Mouse (Mus musculus): Measurements from ENCODE around the gene Ccdc85c. TPM values are rescaled to one million over a fixed set of nuclear protein-coding genes. Genes with fewer than 3 reads are reported as not detected.

The Ccdc85c gene
- polyA plus RNA-seq, 1 experiment from 2014 or later = 14.5 TPM

DNA sequence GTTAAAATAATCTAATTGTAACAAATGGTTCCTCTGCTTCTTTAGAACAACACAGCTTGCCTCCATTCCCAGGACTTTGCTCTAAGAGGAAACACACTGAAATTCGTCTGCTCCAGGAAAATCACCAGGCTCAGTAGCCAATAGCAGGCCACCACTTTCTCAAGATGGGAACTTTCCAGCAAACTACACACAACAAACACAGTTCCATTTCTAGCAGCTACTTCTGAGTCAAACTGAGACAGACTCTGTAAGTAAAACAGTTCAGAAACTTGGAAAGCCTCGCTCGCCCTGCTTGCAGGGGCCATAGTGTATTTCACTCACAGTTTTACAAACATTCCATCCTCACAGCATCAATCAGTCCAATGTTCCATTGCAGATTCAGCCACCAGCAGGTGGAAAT lies 98.9 kb downstream of the Ccdc85c start:
- H3K36me3 ChIP-seq = no peaks in the 10 kb centered on the region
- H3K27me3 ChIP-seq (replicated peaks) = no peaks in the 10 kb centered on the region
- no peak for ATAC-seq (ENCODE audit: low FRiP score, low read depth)
- peaks cover 32% of the 10 kb centered on the region for H3K4me1 ChIP-seq
- no peak overlapping the region for H3K9ac ChIP-seq
- no peak overlapping the region for H3K4me2 ChIP-seq (replicated peaks)
- no peaks in the 10 kb centered on the region for H3K9me3 ChIP-seq
- no peak overlapping the region for H3K4me3 ChIP-seq
- WGBS = 76% methylated on average over 3 of the region's 3 CpGs
- H3K27ac ChIP-seq = no peak overlapping the region

GRCm38 (mm10) chr12:108174606-108175505 lies 100.4 kb downstream of the Ccdc85c start:
- Histone ChIP-seq H3K4me3 (no peak overlapping the region), H3K9me3 (no peaks in the 10 kb centered on the region), H3K27ac (no peak overlapping the region), H3K27me3 (replicated peaks) (no peaks in the 10 kb centered on the region), H3K9ac (no peak overlapping the region), H3K36me3 (no peaks in the 10 kb centered on the region), H3K4me2 (replicated peaks) (no peak overlapping the region), H3K4me1 (peaks cover 30% of the 10 kb centered on the region)
- 74% methylated on average over 8 of the region's 8 CpGs for WGBS
- no peak for ATAC-seq (ENCODE audit: low FRiP score, low read depth)

- 58% methylated on average over 4 of the region's 4 CpGs for WGBS
- Histone ChIP-seq H3K4me1 (peaks cover 21% of the 10 kb centered on the region), H3K9me3 (no peaks in the 10 kb centered on the region), H3K9ac (no peak overlapping the region), H3K4me3 (no peak overlapping the region), H3K36me3 (no peaks in the 10 kb centered on the region), H3K4me2 (replicated peaks) (no peak overlapping the region), H3K27ac (no peak overlapping the region), H3K27me3 (replicated peaks) (no peaks in the 10 kb centered on the region)
- ATAC-seq (ENCODE audit: low FRiP score, low read depth) = no peak
Observed at GRCm38 (mm10) chr12:108172639-108173038, 102.6 kb downstream of the Ccdc85c start.

DNA sequence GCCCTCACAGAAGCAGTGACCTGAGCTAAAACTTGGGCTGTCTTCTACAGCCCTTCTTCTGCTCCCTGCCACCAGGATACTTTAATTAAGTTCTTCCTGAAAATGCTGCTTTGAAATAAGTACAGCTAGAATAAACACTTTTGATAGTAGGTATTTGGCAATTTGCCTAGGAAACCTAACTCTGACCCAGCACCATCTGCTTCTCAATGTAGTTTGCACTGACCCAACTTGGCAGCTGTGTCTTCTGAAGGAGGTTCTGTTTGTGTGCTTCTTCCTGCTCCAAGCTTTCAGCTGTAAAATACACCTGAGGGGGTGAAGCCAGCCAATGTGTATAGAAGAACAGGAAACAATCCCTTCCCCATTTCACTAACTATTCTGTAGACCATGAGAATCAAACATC lies 103.9 kb downstream of the Ccdc85c start:
- Histone ChIP-seq H3K4me3 (no peak overlapping the region), H3K9me3 (no peaks in the 10 kb centered on the region), H3K4me1 (0 out of 2 replicates have a peak, but pooled peaks cover 8% of the 10 kb centered on the region), H3K4me2 (replicated peaks) (no peak overlapping the region), H3K27ac (no peak overlapping the region), H3K36me3 (no peaks in the 10 kb centered on the region), H3K9ac (no peak overlapping the region), H3K27me3 (replicated peaks) (no peaks in the 10 kb centered on the region)
- no peak for ATAC-seq (ENCODE audit: low FRiP score, low read depth)

GRCm38 (mm10) chr12:108170467-108170866 lies 104.8 kb downstream of the Ccdc85c start:
- Histone ChIP-seq H3K4me3 (no peak overlapping the region), H3K9ac (no peak overlapping the region), H3K9me3 (no peaks in the 10 kb centered on the region), H3K4me2 (replicated peaks) (no peak overlapping the region), H3K4me1 (peaks cover 5% of the 10 kb centered on the region; the same call in 1 of the 2 replicates), H3K27ac (no peak overlapping the region), H3K27me3 (replicated peaks) (no peaks in the 10 kb centered on the region), H3K36me3 (no peaks in the 10 kb centered on the region)
- 91% methylated on average over 3 of the region's 3 CpGs for WGBS
- no peak for ATAC-seq (ENCODE audit: low FRiP score, low read depth)

- Histone ChIP-seq H3K9ac (no peak overlapping the region), H3K4me1 (peaks cover 5% of the 10 kb centered on the region; the same call in 1 of the 2 replicates), H3K27me3 (replicated peaks) (no peaks in the 10 kb centered on the region), H3K4me3 (no peak overlapping the region), H3K27ac (no peak overlapping the region), H3K4me2 (replicated peaks) (no peak overlapping the region), H3K9me3 (no peaks in the 10 kb centered on the region), H3K36me3 (peaks cover 3% of the 10 kb centered on the region; the same call in 1 of the 2 replicates)
- no peak for ATAC-seq (ENCODE audit: low FRiP score, low read depth)
- WGBS = 83% methylated on average over 3 of the region's 3 CpGs
Observed at GRCm38 (mm10) chr12:108168909-108169308, 106.3 kb downstream of the Ccdc85c start.

DNA sequence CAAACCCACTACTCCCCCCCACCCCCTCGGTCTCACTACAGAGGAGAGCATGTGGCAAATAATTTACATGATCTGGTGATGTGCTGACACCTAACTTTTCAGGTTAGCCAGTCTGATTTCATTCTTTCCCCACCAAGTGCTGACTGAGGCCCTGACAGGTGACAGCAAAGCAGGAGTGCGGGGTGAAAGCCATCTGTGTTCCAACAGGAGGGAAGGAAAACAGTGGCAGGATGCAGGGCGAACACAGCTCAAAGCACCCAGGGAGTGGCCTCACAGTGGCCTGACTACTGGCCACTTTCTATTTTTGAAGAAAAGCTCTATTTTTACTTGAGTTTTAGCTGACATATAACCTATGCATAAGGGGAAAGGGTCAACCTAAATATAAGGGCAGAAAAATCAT lies 111.5 kb downstream of the Ccdc85c start:
- Histone ChIP-seq H3K27ac (no peak overlapping the region), H3K9ac (no peak overlapping the region), H3K4me2 (replicated peaks) (no peak overlapping the region), H3K4me3 (no peak overlapping the region), H3K36me3 (peaks cover 20% of the 10 kb centered on the region), H3K27me3 (replicated peaks) (no peaks in the 10 kb centered on the region), H3K9me3 (no peaks in the 10 kb centered on the region), H3K4me1 (no peaks in the 10 kb centered on the region; the same call in 1 of the 2 replicates)
- 89% methylated on average over 3 of the region's 3 CpGs for WGBS
- no peak for ATAC-seq (ENCODE audit: low FRiP score, low read depth)

DNA sequence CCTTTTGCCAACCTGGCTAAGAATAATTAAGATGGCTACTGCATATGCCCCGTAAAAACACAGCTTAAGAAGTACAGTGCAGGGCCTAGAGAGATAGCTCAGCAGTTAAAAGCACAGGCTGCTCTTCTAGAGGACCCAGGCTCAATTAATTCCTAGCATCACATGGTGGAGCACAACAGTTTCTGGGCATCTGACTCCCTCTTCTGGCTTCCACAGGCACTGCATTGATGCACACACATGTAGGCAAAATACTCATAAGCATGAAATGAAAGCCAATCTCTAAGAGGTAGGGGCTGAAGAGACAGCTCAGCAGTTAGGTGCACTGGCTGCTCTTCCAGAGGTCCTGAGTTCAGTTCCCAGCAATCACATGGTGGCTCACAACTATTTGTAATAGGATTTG lies 113.2 kb downstream of the Ccdc85c start:
- peaks cover 22% of the 10 kb centered on the region for H3K36me3 ChIP-seq
- no peaks in the 10 kb centered on the region; the same call in 1 of the 2 replicates for H3K4me1 ChIP-seq
- H3K9ac ChIP-seq = no peak overlapping the region
- H3K9me3 ChIP-seq = no peaks in the 10 kb centered on the region
- H3K27me3 ChIP-seq (replicated peaks) = no peaks in the 10 kb centered on the region
- H3K4me2 ChIP-seq (replicated peaks) = no peak overlapping the region
- H3K4me3 ChIP-seq = no peak overlapping the region
- H3K27ac ChIP-seq = no peak overlapping the region
- WGBS = 87% methylated on average over 1 of the region's 1 CpGs
- ATAC-seq (ENCODE audit: low FRiP score, low read depth) = no peak

DNA sequence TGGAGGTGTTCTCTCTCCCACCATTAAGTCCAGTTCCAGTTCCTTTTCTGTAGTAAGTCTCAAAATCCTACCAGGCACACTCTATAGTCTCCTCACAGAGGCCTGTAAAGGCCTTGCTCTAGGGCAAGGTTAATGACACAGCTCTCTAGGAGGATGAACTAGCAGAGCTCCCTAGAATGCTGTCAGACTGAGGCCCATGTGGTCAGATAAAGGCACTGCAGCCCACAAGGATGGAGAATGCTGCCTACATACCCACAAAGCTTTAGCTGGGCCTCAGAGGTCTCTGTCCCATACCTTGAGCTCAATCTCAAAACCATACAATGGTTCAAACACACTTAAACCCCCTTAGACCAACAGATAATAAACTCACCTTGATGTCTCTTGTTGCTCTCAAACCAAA lies 115.4 kb downstream of the Ccdc85c start:
- Histone ChIP-seq H3K36me3 (peaks cover 28% of the 10 kb centered on the region), H3K27me3 (replicated peaks) (no peaks in the 10 kb centered on the region), H3K9ac (no peak overlapping the region), H3K27ac (no peak overlapping the region), H3K4me2 (replicated peaks) (no peak overlapping the region), H3K4me3 (no peak overlapping the region), H3K9me3 (no peaks in the 10 kb centered on the region), H3K4me1 (no peaks in the 10 kb centered on the region)
- ATAC-seq (ENCODE audit: low FRiP score, low read depth) = no peak

Other genes with a start within 250 kb of the Ccdc85c start
- 104 and 114 TPM in 2 replicates for gene Setd3, start 96.1 kb downstream of the Ccdc85c start, polyA plus RNA-seq (2016; fragmentation: Nextera tagmentation; extraction: Ambion mirVana)
- gene Ccnk, start 95.8 kb downstream of the Ccdc85c start, polyA plus RNA-seq (2016; fragmentation: Nextera tagmentation; extraction: Ambion mirVana) = 3.2 and 3.8 TPM in 2 replicates
- gene Hhipl1, start 30.8 kb upstream of the Ccdc85c start, polyA plus RNA-seq (2016; fragmentation: Nextera tagmentation; extraction: Ambion mirVana) = 2.1 and 2.3 TPM in 2 replicates
- gene Cyp46a1, start 59.0 kb upstream of the Ccdc85c start, polyA plus RNA-seq (2016; fragmentation: Nextera tagmentation; extraction: Ambion mirVana) = 12.7 and 19.0 TPM in 2 replicates
- gene Eml1, start 95.5 kb upstream of the Ccdc85c start, polyA plus RNA-seq (2016; fragmentation: Nextera tagmentation; extraction: Ambion mirVana) = 108 and 122 TPM in 2 replicates

Data from neural tube, embryonic 12.5 days (tissue).